Mouse (Mus musculus): ENCODE results near the gene Hsf4. TPM values are rescaled to one million over a fixed set of nuclear protein-coding genes. Genes with fewer than 3 reads are reported as not detected.

Hsf4 gene
- total RNA-seq, 2 experiments from 2014 or later: 0.42 to 0.53 TPM

Small RNAs within 50 kb of the gene (microRNA-seq; reads per million reads assigned to microRNA genes)
- not detected for gene Gm27320
- 1,262 reads per million, percentile 77 among the genes with 10 or more reads in this experiment for gene Mir328

Other genes starting within 250 kb of the Hsf4 start
- gene Ces3a, start 221.2 kb upstream of the Hsf4 start, total RNA-seq (2021): 10 to 100 TPM in 1 of 2 experiments, 1 to 10 TPM in 1; 1.2 to 41.5 TPM
- gene Ces3b, start 186.0 kb upstream of the Hsf4 start, total RNA-seq (2021): not detected
- gene Ces4a, start 138.0 kb upstream of the Hsf4 start, total RNA-seq (2021): not detected
- gene Cbfb, start 99.1 kb upstream of the Hsf4 start, total RNA-seq (2021): 10 to 100 TPM; 66.4 to 70.2 TPM
- gene D230025D16Rik, start 44.7 kb upstream of the Hsf4 start, total RNA-seq (2021): 10 to 100 TPM; 33.3 to 38.1 TPM
- gene B3gnt9, start 14.6 kb upstream of the Hsf4 start, total RNA-seq (2021): 10 to 100 TPM; 10.4 to 11.3 TPM
- gene Tradd, start 5.2 kb upstream of the Hsf4 start, total RNA-seq (2021): 10 to 100 TPM; 15.9 to 17.4 TPM
- gene Fbxl8, start 5.2 kb upstream of the Hsf4 start, total RNA-seq (2021): 1 to 10 TPM; 3.2 to 3.5 TPM
- gene Nol3, start 6.3 kb downstream of the Hsf4 start, total RNA-seq (2021): 1 to 10 TPM; 1.8 to 2.7 TPM
- gene 4931428F04Rik, start 20.1 kb downstream of the Hsf4 start, total RNA-seq (2021): 10 to 100 TPM in 1 of 2 experiments, 1 to 10 TPM in 1; 9.1 to 10.4 TPM
- gene Exoc3l, start 26.3 kb downstream of the Hsf4 start, total RNA-seq (2021): 10 to 100 TPM; 25.7 to 30.9 TPM
- gene E2f4, start 27.9 kb downstream of the Hsf4 start, total RNA-seq (2021): 10 to 100 TPM; 50.5 to 55.7 TPM
- gene Elmo3, start 35.8 kb downstream of the Hsf4 start, total RNA-seq (2021): 10 to 100 TPM in 1 of 2 experiments, 1 to 10 TPM in 1; 9.2 to 13.6 TPM
- gene Lrrc29, start 56.5 kb downstream of the Hsf4 start, total RNA-seq (2021): 10 to 100 TPM; 14.3 to 16.3 TPM
- 10 to 100 TPM; 48.5 to 49.2 TPM for gene Tmem208, start 56.6 kb downstream of the Hsf4 start, total RNA-seq (2021)
- 10 to 100 TPM; 17.9 to 18.8 TPM for gene Fhod1, start 78.2 kb downstream of the Hsf4 start, total RNA-seq (2021)
- 1 to 10 TPM; 5.5 to 5.8 TPM for gene Slc9a5, start 79.0 kb downstream of the Hsf4 start, total RNA-seq (2021)
- 1 to 10 TPM in 1 of 2 experiments, under 1 TPM in 1; 0.25 to 1.2 TPM for gene Plekhg4, start 103.5 kb downstream of the Hsf4 start, total RNA-seq (2021)
- not detected for gene Kctd19, start 143.7 kb downstream of the Hsf4 start, total RNA-seq (2021)
- gene Lrrc36, start 143.8 kb downstream of the Hsf4 start, total RNA-seq (2021): 1 to 10 TPM; 5.4 to 6.4 TPM
- 10 to 100 TPM; 88.4 to 89.4 TPM for gene Tppp3, start 201.7 kb downstream of the Hsf4 start, total RNA-seq (2021)
- 10 to 100 TPM; 26.2 to 28.6 TPM for gene Zdhhc1, start 227.1 kb downstream of the Hsf4 start, total RNA-seq (2021)
- gene Hsd11b2, start 249.0 kb downstream of the Hsf4 start, total RNA-seq (2021): 10 to 100 TPM in 1 of 2 experiments, 1 to 10 TPM in 1; 3.7 to 15.0 TPM

Measured in adrenal gland, postnatal 4 days (tissue).